Mouse (Mus musculus) embryonic facial prominence, embryonic 12.5 days (tissue): ENCODE measurements around the gene Sec61a1. TPM values are rescaled to one million over a fixed set of nuclear protein-coding genes. Genes with fewer than 3 reads are reported as not detected.
A peak's percentile ranks its signal among the peaks of the same experiment; 100 is the strongest.

Experiments
- ATAC-seq: fragments of 200-750 bp; cut with Nextera tagmentation; 2 replicates; pipeline ENCODE4 v1.8.0; 2017; ENCODE audit not compliant: insufficient number of reproducible peaks, insufficient read depth, low FRiP score, low TSS enrichment
- H3K27ac ChIP-seq: fragments of 300-500 bp; sonication (generic); 2 replicates; pipeline ENCODE4 v1.5.1; 2016; ENCODE audit warnings: mild to moderate bottlenecking
- H3K27me3 ChIP-seq: fragments of 300-500 bp; sonication (generic); 2 replicates; pipeline ENCODE4 v1.6.1; 2016; ENCODE audit warnings: mild to moderate bottlenecking, moderate library complexity
- H3K36me3 ChIP-seq: fragments of 300-500 bp; sonication (generic); 2 replicates; pipeline ENCODE4 v1.6.1; 2016; ENCODE audit warnings: mild to moderate bottlenecking
- H3K4me1 ChIP-seq: fragments of 300-500 bp; sonication (generic); 2 replicates; pipeline ENCODE4 v1.6.1; 2016
- H3K4me2 ChIP-seq: fragments of 300-500 bp; sonication (generic); replicated peaks from 2 replicates; pipeline ENCODE4 v1.6.1; 2016; ENCODE audit warnings: mild to moderate bottlenecking, moderate library complexity
- H3K4me3 ChIP-seq: fragments of 300-500 bp; sonication (generic); 2 replicates; pipeline ENCODE4 v1.5.1; 2016; ENCODE audit warnings: mild to moderate bottlenecking
- H3K9ac ChIP-seq: fragments of 300-500 bp; sonication (generic); 2 replicates; pipeline ENCODE4 v1.6.1; 2016; ENCODE audit warnings: mild to moderate bottlenecking, moderate library complexity
- H3K9me3 ChIP-seq: fragments of 300-500 bp; sonication (generic); 2 replicates; pipeline ENCODE4 v1.6.1; 2016; ENCODE audit warnings: mild to moderate bottlenecking, moderate library complexity
- WGBS: fragments of 180-500 bp; shearing (Covaris S2); methylation state at CpG from one replicate; pipeline ENCODE4 v1.1.7; 2016; 5-methylcytosine and 5-hydroxymethylcytosine counted together
- polyA plus RNA-seq: library from polyadenylated mRNA; unstranded; fragments of >200 nt; fragmentation: Nextera tagmentation; extraction: Ambion mirVana; gene quantifications from 2 replicates; pipeline ENCODE4 v1.2.1, GENCODE M21; 2016

Sec61a1 gene
- polyA plus RNA-seq, 1 experiment from 2014 or later: 245 TPM

GRCm38 (mm10) chr6:88486893-88487292 lies 31.8 kb downstream of the Sec61a1 start:
- H3K27me3 ChIP-seq: no peaks in the 10 kb centered on the region
- no peak overlapping the region for H3K27ac ChIP-seq
- H3K4me1 ChIP-seq: no peaks in the 10 kb centered on the region
- H3K36me3 ChIP-seq: peaks cover 74% of the 10 kb centered on the region
- no peak overlapping the region for H3K9ac ChIP-seq
- no peak overlapping the region for H3K4me2 ChIP-seq
- H3K4me3 ChIP-seq: no peak overlapping the region
- no peaks in the 10 kb centered on the region for H3K9me3 ChIP-seq
- 86% methylated on average over 8 of the region's 8 CpGs for WGBS
- no peak for ATAC-seq

GRCm38 (mm10) chr6:88485378-88485777 lies 33.3 kb downstream of the Sec61a1 start:
- H3K4me1 ChIP-seq: no peaks in the 10 kb centered on the region
- H3K4me2 ChIP-seq: no peak overlapping the region
- no peak for ATAC-seq
- no peak overlapping the region for H3K27ac ChIP-seq
- no peak overlapping the region for H3K9ac ChIP-seq
- 89% methylated on average over 6 of the region's 6 CpGs for WGBS
- H3K4me3 ChIP-seq: no peak overlapping the region
- peaks cover 82% of the 10 kb centered on the region for H3K36me3 ChIP-seq
- H3K9me3 ChIP-seq: no peaks in the 10 kb centered on the region
- H3K27me3 ChIP-seq: no peaks in the 10 kb centered on the region

- Histone ChIP-seq H3K27me3 (no peaks in the 10 kb centered on the region), H3K9ac (no peak overlapping the region), H3K4me2 (no peak overlapping the region), H3K9me3 (no peaks in the 10 kb centered on the region), H3K4me1 (no peaks in the 10 kb centered on the region), H3K36me3 (peaks cover 89% of the 10 kb centered on the region), H3K27ac (no peak overlapping the region), H3K4me3 (no peak overlapping the region)
- no peak for ATAC-seq
Observed at GRCm38 (mm10) chr6:88483913-88484312, 34.8 kb downstream of the Sec61a1 start.

GRCm38 (mm10) chr6:88483111-88483510 lies 35.6 kb downstream of the Sec61a1 start:
- Histone ChIP-seq H3K4me1 (no peaks in the 10 kb centered on the region), H3K4me2 (no peak overlapping the region), H3K27ac (no peak overlapping the region), H3K27me3 (no peaks in the 10 kb centered on the region), H3K4me3 (no peak overlapping the region), H3K9ac (no peak overlapping the region), H3K9me3 (no peaks in the 10 kb centered on the region), H3K36me3 (peaks cover 95% of the 10 kb centered on the region)
- no peak for ATAC-seq
- WGBS: 75% methylated on average over 7 of the region's 7 CpGs

GRCm38 (mm10) chr6:88480421-88480820 lies 38.3 kb downstream of the Sec61a1 start:
- Histone ChIP-seq H3K9me3 (no peaks in the 10 kb centered on the region), H3K27me3 (no peaks in the 10 kb centered on the region), H3K27ac (no peak overlapping the region), H3K36me3 (peaks cover 88% of the 10 kb centered on the region), H3K4me3 (no peak overlapping the region), H3K4me2 (no peak overlapping the region), H3K4me1 (no peaks in the 10 kb centered on the region), H3K9ac (no peak overlapping the region)
- ATAC-seq: no peak
- 67% methylated on average over 6 of the region's 6 CpGs for WGBS

- no peak overlapping the region for H3K4me3 ChIP-seq
- H3K36me3 ChIP-seq: peaks cover 69% of the 10 kb centered on the region
- H3K9me3 ChIP-seq: no peaks in the 10 kb centered on the region
- 74% methylated on average over 6 of the region's 6 CpGs for WGBS
- no peak for ATAC-seq
- H3K4me2 ChIP-seq: no peak overlapping the region
- no peak overlapping the region for H3K27ac ChIP-seq
- no peaks in the 10 kb centered on the region for H3K27me3 ChIP-seq
- H3K9ac ChIP-seq: no peak overlapping the region
- peaks cover 10% of the 10 kb centered on the region for H3K4me1 ChIP-seq
Observed at GRCm38 (mm10) chr6:88469878-88470277, 48.8 kb downstream of the Sec61a1 start.

- under 1% methylated on average over 42 of the region's 42 CpGs for WGBS
- peak; percentile 98 for ATAC-seq
- Histone ChIP-seq H3K36me3 (peaks cover 27% of the 10 kb centered on the region), H3K4me3 (peak within 1 kb of the TSS; percentile 71), H3K9ac (peak within 1 kb of the TSS; percentile 69), H3K4me2 (peak within 1 kb of the TSS; percentile 75), H3K27me3 (no peaks in the 10 kb centered on the region), H3K4me1 (peaks cover 10% of the 10 kb centered on the region), H3K9me3 (no peaks in the 10 kb centered on the region), H3K27ac (no peak within 1 kb of the TSS)
Observed at GRCm38 (mm10) chr6:88465181-88465920, 53.4 kb downstream of the Sec61a1 start, which contains the start of gene Ruvbl1. TSS of gene Ruvbl1 (plus strand) at chr6:88465409.

- H3K27ac ChIP-seq: no peak overlapping the region
- ATAC-seq: no peak
- WGBS: 63% methylated on average over 2 of the region's 2 CpGs
- no peak overlapping the region for H3K4me3 ChIP-seq
- 0 out of 2 replicates have a peak, but pooled peaks cover 2% of the 10 kb centered on the region for H3K27me3 ChIP-seq
- H3K9me3 ChIP-seq: no peaks in the 10 kb centered on the region
- no peak overlapping the region for H3K9ac ChIP-seq
- no peaks in the 10 kb centered on the region for H3K36me3 ChIP-seq
- H3K4me2 ChIP-seq: no peak overlapping the region
- no peaks in the 10 kb centered on the region for H3K4me1 ChIP-seq
Observed at GRCm38 (mm10) chr6:88454545-88454944, 64.2 kb downstream of the Sec61a1 start.

Other genes starting within 250 kb of the Sec61a1 start
- gene Eefsec, start 72.4 kb downstream of the Sec61a1 start, polyA plus RNA-seq: 37.2 and 38.1 TPM in 2 replicates
- gene Ruvbl1, start 53.5 kb downstream of the Sec61a1 start, polyA plus RNA-seq: 152 and 154 TPM in 2 replicates
- gene Kbtbd12, start 119.0 kb upstream of the Sec61a1 start, polyA plus RNA-seq: 0.36 TPM in 1 of 2 replicates, not detected in the other
- gene Mgll, start 205.5 kb upstream of the Sec61a1 start, polyA plus RNA-seq: 8.0 and 8.4 TPM in 2 replicates